Mouse (Mus musculus) limb, embryonic 10.5 days (tissue): Measurements from ENCODE around the gene Dctpp1. TPM values are rescaled to one million over a fixed set of nuclear protein-coding genes. Genes with fewer than 3 reads are reported as not detected.
A peak's percentile ranks its signal among the peaks of the same experiment; 100 is the strongest.

Experiments
- DNase-seq: peaks from one replicate; pipeline ENCODE4 v3.0.0-alpha.2; 2017; ENCODE audit warnings: low spot score
- H3K27ac ChIP-seq: fragments of 300-500 bp; sonication (generic); 2 replicates; pipeline ENCODE4 v1.5.1; 2016; ENCODE audit warnings: mild to moderate bottlenecking
- H3K27me3 ChIP-seq: fragments of 300-500 bp; sonication (generic); 2 replicates; pipeline ENCODE4 v1.6.1; 2016; ENCODE audit warnings: low read depth, mild to moderate bottlenecking; ENCODE audit not compliant: poor library complexity, severe bottlenecking
- H3K36me3 ChIP-seq: fragments of 300-500 bp; sonication (generic); 2 replicates; pipeline ENCODE4 v1.6.1; 2016; ENCODE audit warnings: mild to moderate bottlenecking, moderate library complexity
- H3K4me1 ChIP-seq: fragments of 300-500 bp; sonication (generic); 2 replicates; pipeline ENCODE4 v1.6.1; 2016
- H3K4me3 ChIP-seq: fragments of 300-500 bp; sonication (generic); 2 replicates; pipeline ENCODE4 v1.5.1; 2016; ENCODE audit warnings: mild to moderate bottlenecking, moderate library complexity
- H3K9me3 ChIP-seq: fragments of 300-500 bp; sonication (generic); replicated peaks from 2 replicates; pipeline ENCODE4 v1.6.1; 2016; ENCODE audit warnings: mild to moderate bottlenecking
- WGBS: fragments of 180-500 bp; shearing (Covaris S2); methylation state at CpG from one replicate; pipeline ENCODE4 v1.1.7; 2016; 5-methylcytosine and 5-hydroxymethylcytosine counted together
- polyA plus RNA-seq: library from polyadenylated mRNA; unstranded; fragments of >200 nt; fragmentation: Nextera tagmentation; extraction: Ambion mirVana; gene quantifications from 2 replicates; pipeline ENCODE4 v1.2.1, GENCODE M21; 2016

Gene Dctpp1
- polyA plus RNA-seq, 1 experiment from 2014 or later = 340 TPM

DNA sequence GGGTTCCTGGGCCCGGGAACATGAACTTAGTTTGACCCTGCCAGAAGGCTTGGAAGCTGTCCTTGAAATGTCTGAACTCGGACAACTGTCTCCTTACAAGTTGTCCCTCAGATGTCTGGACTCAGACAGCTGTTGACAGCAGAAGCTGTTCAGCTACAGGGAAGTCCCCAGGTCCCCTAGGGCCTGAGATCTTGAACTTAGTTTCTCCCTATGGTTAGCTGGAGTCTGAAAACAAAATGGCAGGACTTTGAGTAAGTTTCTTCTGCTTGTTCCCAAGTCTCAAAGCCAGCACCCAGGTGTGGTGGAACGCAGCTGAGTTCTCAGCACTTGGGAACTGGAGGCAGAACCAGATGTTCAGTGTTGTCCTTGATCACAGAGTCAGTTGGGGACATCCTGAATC lies 19.6 kb upstream of the Dctpp1 start:
- DNase-seq = no peak
- WGBS = 74% methylated on average over 3 of the region's 3 CpGs

GRCm38 (mm10) chr7:127278311-127278710 lies 17.8 kb upstream of the Dctpp1 start:
- H3K4me1 ChIP-seq = peaks cover 8% of the 10 kb centered on the region
- H3K4me3 ChIP-seq = no peak overlapping the region
- H3K27ac ChIP-seq = peak overlapping the region; percentile 30; the same call in 1 of the 2 replicates
- no peaks in the 10 kb centered on the region for H3K36me3 ChIP-seq
- WGBS = 25% methylated on average over 8 of the region's 8 CpGs
- H3K9me3 ChIP-seq = no peaks in the 10 kb centered on the region
- H3K27me3 ChIP-seq = no peaks in the 10 kb centered on the region
- DNase-seq = peak; percentile 44

More for the DNA sequence above, 19.6 kb upstream of the Dctpp1 start:
- Histone ChIP-seq H3K4me1 (no peaks in the 10 kb centered on the region), H3K4me3 (no peak overlapping the region), H3K27ac (no peak overlapping the region), H3K36me3 (no peaks in the 10 kb centered on the region), H3K9me3 (no peaks in the 10 kb centered on the region), H3K27me3 (no peaks in the 10 kb centered on the region)

- no peak overlapping the region for H3K27ac ChIP-seq
These were observed 16.0 kb upstream of the Dctpp1 start for GRCm38 (mm10) chr7:127276519-127276961.

GRCm38 (mm10) chr7:127273925-127274789 lies 13.6 kb upstream of the Dctpp1 start, which contains the start of gene Sephs2:
Gene Sephs2, minus strand, starts transcription at chr7:127274055.
- DNase-seq = peak; percentile 91
- H3K9me3 ChIP-seq = 0 out of 2 replicates have a peak, but pooled peaks cover under 1% of the 10 kb centered on the region
- WGBS = 3% methylated on average over 39 of the region's 39 CpGs
- H3K36me3 ChIP-seq = peaks cover 40% of the 10 kb centered on the region
- H3K27me3 ChIP-seq = no peaks in the 10 kb centered on the region
- H3K4me3 ChIP-seq = peak within 1 kb of the TSS; percentile 93
- H3K27ac ChIP-seq = peak within 1 kb of the TSS; percentile 96
- peaks cover 15% of the 10 kb centered on the region for H3K4me1 ChIP-seq

More at GRCm38 (mm10) chr7:127276519-127276961, 16.0 kb upstream of the Dctpp1 start:
- Histone ChIP-seq H3K27me3 (no peaks in the 10 kb centered on the region), H3K4me3 (no peak overlapping the region), H3K4me1 (peaks cover 15% of the 10 kb centered on the region), H3K9me3 (no peaks in the 10 kb centered on the region), H3K36me3 (peaks cover 17% of the 10 kb centered on the region)
- WGBS = 66% methylated on average over 5 of the region's 5 CpGs
- no peak for DNase-seq

- H3K4me1 ChIP-seq = peaks cover 15% of the 10 kb centered on the region
- 0 out of 2 replicates have a peak, but pooled peaks cover 3% of the 10 kb centered on the region for H3K9me3 ChIP-seq
- no peaks in the 10 kb centered on the region for H3K27me3 ChIP-seq
- peak overlapping the region; percentile 93 for H3K4me3 ChIP-seq
- WGBS = 18% methylated on average over 50 of the region's 50 CpGs
- H3K27ac ChIP-seq = peak overlapping the region; percentile 96
- no peak for DNase-seq
- peaks cover 45% of the 10 kb centered on the region for H3K36me3 ChIP-seq
These were observed 12.8 kb upstream of the Dctpp1 start for GRCm38 (mm10) chr7:127273118-127273923.

GRCm38 (mm10) chr7:127272566-127272965 lies 12.1 kb upstream of the Dctpp1 start:
- peaks cover 15% of the 10 kb centered on the region for H3K4me1 ChIP-seq
- no peak overlapping the region for H3K27ac ChIP-seq
- peaks cover 47% of the 10 kb centered on the region for H3K36me3 ChIP-seq
- H3K27me3 ChIP-seq = no peaks in the 10 kb centered on the region
- no peak for DNase-seq
- H3K9me3 ChIP-seq = 0 out of 2 replicates have a peak, but pooled peaks cover 3% of the 10 kb centered on the region
- peak overlapping the region; percentile 93 for H3K4me3 ChIP-seq
- 98% methylated on average over 15 of the region's 15 CpGs for WGBS

DNA sequence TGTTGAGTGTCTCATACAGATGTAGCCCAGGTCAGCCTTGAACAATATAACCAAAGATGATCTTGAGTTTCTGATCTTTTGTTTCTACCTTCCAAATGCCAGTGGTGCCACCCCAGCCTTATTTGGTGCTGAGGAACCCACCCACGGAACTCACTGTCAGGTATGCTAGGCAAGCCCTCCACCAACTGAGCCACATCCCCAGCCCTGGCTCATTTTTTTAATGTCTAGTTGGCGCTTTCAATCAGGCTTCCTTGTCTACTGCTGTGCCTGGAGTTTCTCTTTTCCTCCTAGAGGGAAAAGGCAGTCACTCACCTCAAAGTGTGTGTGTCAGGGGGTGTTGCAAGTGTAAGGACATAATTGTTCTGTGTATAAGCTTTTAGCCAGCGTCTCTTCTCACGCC lies 10.6 kb upstream of the Dctpp1 start:
- Histone ChIP-seq H3K4me1 (peaks cover 15% of the 10 kb centered on the region), H3K36me3 (peaks cover 47% of the 10 kb centered on the region), H3K27ac (no peak overlapping the region), H3K4me3 (no peak overlapping the region), H3K27me3 (no peaks in the 10 kb centered on the region), H3K9me3 (0 out of 2 replicates have a peak, but pooled peaks cover 3% of the 10 kb centered on the region)
- WGBS = 92% methylated on average over 4 of the region's 4 CpGs
- DNase-seq = no peak

DNA sequence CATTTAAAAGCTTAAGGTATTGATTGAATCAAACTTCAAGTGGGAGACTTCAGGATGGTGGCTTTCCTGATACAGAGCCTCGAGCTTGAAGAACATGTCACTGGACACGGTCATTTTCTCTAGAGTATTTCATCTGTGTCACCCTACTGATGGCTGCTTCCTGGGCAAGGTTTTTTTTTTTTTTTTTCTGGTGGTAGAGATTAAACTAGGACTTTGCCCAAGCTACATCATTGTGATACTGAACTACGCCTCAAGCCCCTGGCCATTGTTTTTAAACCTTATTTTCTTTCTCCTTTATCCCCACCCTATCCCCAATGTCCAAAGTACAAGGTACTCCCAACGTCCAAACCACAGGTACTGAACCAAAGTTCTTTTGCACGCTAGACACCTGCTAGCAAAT lies 10.2 kb upstream of the Dctpp1 start:
- Histone ChIP-seq H3K4me1 (peaks cover 15% of the 10 kb centered on the region), H3K27ac (no peak overlapping the region), H3K9me3 (0 out of 2 replicates have a peak, but pooled peaks cover 3% of the 10 kb centered on the region), H3K36me3 (peaks cover 47% of the 10 kb centered on the region), H3K27me3 (no peaks in the 10 kb centered on the region), H3K4me3 (no peak overlapping the region)
- no peak for DNase-seq
- 94% methylated on average over 5 of the region's 5 CpGs for WGBS

DNA sequence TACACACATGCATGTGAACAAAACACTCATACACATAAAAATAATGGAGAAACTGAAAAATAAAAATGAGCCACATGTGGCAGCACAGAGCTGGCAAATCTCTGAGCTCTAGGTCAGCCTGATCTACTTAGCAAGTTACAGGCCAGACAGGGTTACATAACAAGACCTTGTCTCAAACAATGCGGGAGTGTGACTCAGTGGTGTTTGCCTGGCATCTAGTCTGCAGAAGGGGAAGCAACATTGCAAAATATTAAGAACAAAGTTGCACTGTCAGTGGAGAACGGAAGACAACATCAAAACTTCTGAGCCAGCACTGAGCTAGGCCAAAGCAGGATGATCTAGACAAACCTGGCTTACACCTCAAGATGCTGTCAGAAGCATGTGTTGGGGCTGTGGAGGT lies 9.7 kb upstream of the Dctpp1 start:
- H3K27me3 ChIP-seq = no peaks in the 10 kb centered on the region
- WGBS = 89% methylated on average over 2 of the region's 2 CpGs
- DNase-seq = no peak
- H3K9me3 ChIP-seq = 0 out of 2 replicates have a peak, but pooled peaks cover 3% of the 10 kb centered on the region
- H3K4me1 ChIP-seq = peaks cover 15% of the 10 kb centered on the region
- peaks cover 47% of the 10 kb centered on the region for H3K36me3 ChIP-seq
- no peak overlapping the region for H3K27ac ChIP-seq
- H3K4me3 ChIP-seq = no peak overlapping the region

GRCm38 (mm10) chr7:127263526-127263925 lies 3.0 kb upstream of the Dctpp1 start:
- no peak overlapping the region for H3K27ac ChIP-seq
- no peak overlapping the region for H3K4me3 ChIP-seq
- 90% methylated on average over 3 of the region's 3 CpGs for WGBS
- H3K4me1 ChIP-seq = peaks cover 21% of the 10 kb centered on the region
- H3K27me3 ChIP-seq = no peaks in the 10 kb centered on the region
- no peaks in the 10 kb centered on the region for H3K9me3 ChIP-seq
- peaks cover 12% of the 10 kb centered on the region for H3K36me3 ChIP-seq
- DNase-seq = no peak

DNA sequence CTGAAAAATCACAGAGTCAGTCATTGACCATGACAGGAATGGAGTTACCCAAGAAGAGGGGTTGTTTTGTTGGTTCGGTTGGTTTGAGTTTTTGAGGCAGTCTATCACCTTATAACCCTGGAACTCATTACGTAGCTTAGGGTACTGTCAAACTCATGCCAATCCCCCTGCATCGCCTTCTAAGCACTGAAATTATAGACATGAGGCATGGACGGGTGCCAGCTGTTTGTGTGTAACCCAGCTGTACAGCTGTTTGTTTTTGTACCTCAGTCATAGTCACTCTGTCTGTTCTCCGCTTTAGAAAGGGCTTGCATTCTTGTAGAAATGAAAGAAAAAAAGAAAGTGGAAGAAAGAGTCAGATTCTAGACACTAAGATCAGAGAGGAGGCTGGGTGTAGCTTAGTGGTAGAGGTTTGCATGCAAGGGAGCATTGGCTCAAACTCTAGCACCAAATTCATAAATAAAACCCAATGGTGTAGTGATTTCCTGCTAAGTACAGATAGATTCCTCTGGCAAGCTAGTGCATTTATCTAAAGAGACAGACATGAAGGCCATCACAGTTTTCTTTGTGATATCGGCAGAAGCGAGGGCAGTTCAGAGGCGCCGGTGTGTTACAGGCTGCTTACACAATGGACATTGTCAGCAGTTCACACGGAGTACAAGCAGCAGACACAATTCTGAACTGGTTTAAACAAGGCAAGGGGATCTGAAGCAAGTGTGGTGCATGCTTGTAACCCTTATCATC lies 1.9 kb upstream of the Dctpp1 start:
- Histone ChIP-seq H3K27ac (no peak overlapping the region), H3K4me3 (no peak overlapping the region), H3K27me3 (no peaks in the 10 kb centered on the region), H3K36me3 (peaks cover 20% of the 10 kb centered on the region), H3K4me1 (peaks cover 21% of the 10 kb centered on the region), H3K9me3 (no peaks in the 10 kb centered on the region)
- DNase-seq = no peak
- whole genome bisulfite sequencing = 91% methylated on average over 10 of the region's 10 CpGs

- Histone ChIP-seq H3K27ac (no peak overlapping the region), H3K36me3 (peaks cover 41% of the 10 kb centered on the region), H3K27me3 (no peaks in the 10 kb centered on the region), H3K4me3 (peak overlapping the region; percentile 69), H3K4me1 (peaks cover 31% of the 10 kb centered on the region), H3K9me3 (no peaks in the 10 kb centered on the region)
- no peak for DNase-seq
- WGBS = 80% methylated on average over 8 of the region's 8 CpGs
These were observed 1.2 kb downstream of the Dctpp1 start for GRCm38 (mm10) chr7:127259186-127259905.
